Mouse (Mus musculus) left cerebral cortex, postnatal 10 days (tissue): ENCODE results near the gene Pde4a. TPM values are rescaled to one million over a fixed set of nuclear protein-coding genes. Genes with fewer than 3 reads are reported as not detected.
A peak's percentile ranks its signal among the peaks of the same experiment; 100 is the strongest.

Source experiments
- DNase-seq, 2 experiments: peaks; one replicate each; pipeline ENCODE4 v3.0.0; 2021 to 2022; ENCODE audit warnings: low spot score in 2 of 2, mixed read lengths in 1 of 2; ENCODE audit errors: extremely low spot score in 1 of 2
- intact Hi-C: fragments of 180-260 bp; cut with DNase I; formaldehyde crosslinking; loops from one replicate; pipeline ENCODE4 v1.15.1; 2025
- total RNA-seq, 2 experiments: library from RNA; stranded (reverse); gene quantifications; 2 replicates each; pipeline ENCODE4 v1.2.3; 2021

Pde4a gene
- total RNA-seq = 10 to 100 TPM; 65.6 to 67.5 TPM

- intact Hi-C loops = no loop called here
- DNase-seq = peak; percentile 85 to 87
These were observed at the start of gene Pde4a for GRCm38 (mm10) chr9:21165041-21165951. Gene Pde4a (plus strand): TSS chr9:21165714.

GRCm38 (mm10) chr9:21117073-21117472 is 48.4 kb upstream of the Pde4a start:
- DNase-seq = no peak
- intact Hi-C loops = no loop called here

GRCm38 (mm10) chr9:21121483-21121882 is 44.0 kb upstream of the Pde4a start:
- no peak for DNase-seq
- intact Hi-C loops = no loop called here

- DNase-seq = no peak
- intact Hi-C loops = no loop called here
These were observed 40.7 kb upstream of the Pde4a start for GRCm38 (mm10) chr9:21124837-21125236.

GRCm38 (mm10) chr9:21125502-21126258 is 39.8 kb upstream of the Pde4a start:
- DNase-seq = no peak
- intact Hi-C loops = no loop called here

- intact Hi-C loops = no loop called here
- no peak for DNase-seq
These were observed 39.3 kb upstream of the Pde4a start for GRCm38 (mm10) chr9:21126259-21126627.

- intact Hi-C loops = loop anchor here (5.0 kb wide), 3 partner anchors 39 to 229 kb away; partner anchors contain the start of genes Gm38431, Icam5 and Raver1
- peak; percentile 94 to 95 for DNase-seq
These were observed 34.2 kb upstream of the Pde4a start, which contains the start of gene Tyk2 for GRCm38 (mm10) chr9:21131059-21131956. Gene Tyk2 (minus strand): TSS chr9:21131243.

- intact Hi-C loops = loop anchor here (5.0 kb wide), 3 partner anchors 40 to 230 kb away; partner anchors contain the start of genes Gm38431, Icam5 and Raver1
- peak in 1 of 2 experiments; percentile 47 for DNase-seq
These were observed 33.3 kb upstream of the Pde4a start for GRCm38 (mm10) chr9:21132102-21132775.

GRCm38 (mm10) chr9:21133064-21133707 is 32.3 kb upstream of the Pde4a start:
- DNase-seq = no peak

GRCm38 (mm10) chr9:21134595-21135328 is 30.8 kb upstream of the Pde4a start:
- intact Hi-C loops = loop anchor here (5.0 kb wide), 3 partner anchors 42 to 232 kb away; partner anchors contain the start of genes Gm38431, Icam5 and Raver1
- peak in 1 of 2 experiments; percentile 45 for DNase-seq

More at GRCm38 (mm10) chr9:21133064-21133707, 32.3 kb upstream of the Pde4a start:
- intact Hi-C loops = loop anchor here (5.0 kb wide), 3 partner anchors 41 to 231 kb away; partner anchors contain the start of genes Gm38431, Icam5 and Raver1

GRCm38 (mm10) chr9:21135329-21135890 is 30.1 kb upstream of the Pde4a start:
- intact Hi-C loops = no loop called here
- DNase-seq = no peak

GRCm38 (mm10) chr9:21135941-21136381 is 29.6 kb upstream of the Pde4a start:
- intact Hi-C loops = no loop called here

GRCm38 (mm10) chr9:21136401-21136800 is 29.1 kb upstream of the Pde4a start:
- intact Hi-C loops = no loop called here
- no peak for DNase-seq

More at GRCm38 (mm10) chr9:21135941-21136381, 29.6 kb upstream of the Pde4a start:
- no peak for DNase-seq

- intact Hi-C loops = no loop called here
- peak in 1 of 2 experiments; percentile 65 for DNase-seq
These were observed 28.3 kb upstream of the Pde4a start for GRCm38 (mm10) chr9:21137229-21137628.

- no peak for DNase-seq
- intact Hi-C loops = no loop called here
These were observed 27.1 kb upstream of the Pde4a start for GRCm38 (mm10) chr9:21138386-21138785.

- intact Hi-C loops = no loop called here
- DNase-seq = no peak
These were observed 23.6 kb upstream of the Pde4a start for GRCm38 (mm10) chr9:21141922-21142321.
